ENCODE assay signal across 28 mouse cellular contexts in genomic region chr12:12010592-12010991, GRCm38 (mm10).
DNase-seq lines count a peak whose midpoint lies in the region; ATAC-seq and TF ChIP-seq lines count a peak whose summit lies in the region.
"Had no signal": no experiment of that assay in that cellular context is flagged by ENCODE, and none has a peak within 500 bp of the region (broad histone marks: within the 10 kb centered on the region; RNA-seq: fewer than 3 reads in every experiment).

No protein-coding gene starts in this region.

- no peak overlapping the region for H3K9ac ChIP-seq in hindbrain, embryonic 16.5 days (ENCODE audit: low read depth, low read length)
- H3K9ac ChIP-seq in hindbrain, embryonic 11.5 days (ENCODE audit: low read depth, low read length), result no peak overlapping the region
- no peak overlapping the region for H3K9ac ChIP-seq in lung, postnatal 0 days (replicated peaks; ENCODE audit: low read depth)
- no peak overlapping the region for H3K9ac ChIP-seq in midbrain, embryonic 12.5 days (replicated peaks)
- H3K9ac ChIP-seq in midbrain, embryonic 11.5 days (ENCODE audit: low read length), result no peak overlapping the region
- no peak overlapping the region for H3K9ac ChIP-seq in midbrain, postnatal 0 days (replicated peaks; ENCODE audit: low read length, poor library complexity, severe bottlenecking)
- no peak overlapping the region for H3K9ac ChIP-seq in midbrain, embryonic 14.5 days (replicated peaks; ENCODE audit: low read length)
- H3K9ac ChIP-seq: embryonic facial prominence, embryonic 13.5 days; forebrain, embryonic 12.5 days; forebrain, embryonic 15.5 days; heart, embryonic 12.5 days; heart, embryonic 15.5 days had no signal

- H3K4me2 ChIP-seq in hindbrain, embryonic 16.5 days (ENCODE audit: low read length), result no peak overlapping the region
- no peak overlapping the region for H3K4me2 ChIP-seq in hindbrain, embryonic 11.5 days (replicated peaks; ENCODE audit: low read depth, low read length)
- no peak overlapping the region for H3K4me2 ChIP-seq in lung, postnatal 0 days (replicated peaks; ENCODE audit: low read depth, low read length)
- H3K4me2 ChIP-seq in midbrain, embryonic 12.5 days (replicated peaks), result no peak overlapping the region
- no peak overlapping the region for H3K4me2 ChIP-seq in midbrain, embryonic 11.5 days
- H3K4me2 ChIP-seq in midbrain, postnatal 0 days (ENCODE audit: low read depth, low read length, poor library complexity, severe bottlenecking), result no peak overlapping the region
- H3K4me2 ChIP-seq in midbrain, embryonic 14.5 days (ENCODE audit: low read length), result no peak overlapping the region
- H3K4me2 ChIP-seq: embryonic facial prominence, embryonic 13.5 days; forebrain, embryonic 12.5 days; forebrain, embryonic 15.5 days; heart, embryonic 12.5 days; heart, embryonic 15.5 days had no signal

- H3K4me1 ChIP-seq in hindbrain, embryonic 16.5 days (ENCODE audit: control insufficient read depth, insufficient read depth, low read depth, low read length), result no peaks in the 10 kb centered on the region; the same call in 1 of the 2 replicates
- H3K4me1 ChIP-seq in hindbrain, embryonic 11.5 days (replicated peaks; ENCODE audit: control insufficient read depth, insufficient read depth, low read length), result no peaks in the 10 kb centered on the region
- H3K4me1 ChIP-seq in lung, postnatal 0 days (ENCODE audit: insufficient read depth, low read depth, low read length), result no peaks in the 10 kb centered on the region
- H3K4me1 ChIP-seq in midbrain, embryonic 12.5 days, result no peaks in the 10 kb centered on the region
- no peaks in the 10 kb centered on the region for H3K4me1 ChIP-seq in midbrain, embryonic 11.5 days (ENCODE audit: control insufficient read depth, insufficient read depth, low read length)
- H3K4me1 ChIP-seq in midbrain, postnatal 0 days (ENCODE audit: insufficient read depth, low read length), result no peaks in the 10 kb centered on the region
- no peaks in the 10 kb centered on the region for H3K4me1 ChIP-seq in midbrain, embryonic 14.5 days (ENCODE audit: control insufficient read depth, insufficient read depth, low read length)
- H3K4me1 ChIP-seq: embryonic facial prominence, embryonic 10.5 days; embryonic facial prominence, embryonic 13.5 days; forebrain, embryonic 12.5 days; forebrain, embryonic 15.5 days; heart, embryonic 12.5 days; heart, embryonic 15.5 days; hindbrain, embryonic 10.5 days had no signal

- no peak for TF ChIP-seq CTCF in lung, postnatal 0 days (IDR thresholded peaks at IDR 0.05)
- TF ChIP-seq CTCF in midbrain, postnatal 0 days (IDR thresholded peaks at IDR 0.05), result no peak

- H3K27ac ChIP-seq in hindbrain, embryonic 16.5 days (ENCODE audit: low read depth, low read length), result no peak overlapping the region
- H3K27ac ChIP-seq in hindbrain, embryonic 11.5 days (ENCODE audit: low read depth, low read length), result no peak overlapping the region
- no peak overlapping the region for H3K27ac ChIP-seq in lung, postnatal 0 days (ENCODE audit: low read length)
- H3K27ac ChIP-seq in midbrain, embryonic 12.5 days (replicated peaks), result no peak overlapping the region
- no peak overlapping the region for H3K27ac ChIP-seq in midbrain, embryonic 11.5 days (ENCODE audit: low read depth, low read length)
- H3K27ac ChIP-seq in midbrain, postnatal 0 days (ENCODE audit: low read depth, low read length), result no peak overlapping the region
- no peak overlapping the region for H3K27ac ChIP-seq in midbrain, embryonic 14.5 days (replicated peaks; ENCODE audit: low read depth, low read length)
- H3K27ac ChIP-seq: embryonic facial prominence, embryonic 10.5 days; embryonic facial prominence, embryonic 13.5 days; forebrain, embryonic 12.5 days; forebrain, embryonic 15.5 days; heart, embryonic 15.5 days; hindbrain, embryonic 10.5 days had no signal

- no peaks in the 10 kb centered on the region for H3K27me3 ChIP-seq in hindbrain, embryonic 16.5 days (replicated peaks; ENCODE audit: control insufficient read depth, insufficient read depth, low read length)
- H3K27me3 ChIP-seq in hindbrain, embryonic 11.5 days (ENCODE audit: control insufficient read depth, insufficient read depth, low read length), result no peaks in the 10 kb centered on the region
- no peaks in the 10 kb centered on the region for H3K27me3 ChIP-seq in lung, postnatal 0 days (replicated peaks; ENCODE audit: insufficient read depth, low read length)
- H3K27me3 ChIP-seq in midbrain, embryonic 12.5 days, result no peaks in the 10 kb centered on the region
- no peaks in the 10 kb centered on the region for H3K27me3 ChIP-seq in midbrain, embryonic 11.5 days (ENCODE audit: control insufficient read depth, insufficient read depth, low read length)
- no peaks in the 10 kb centered on the region for H3K27me3 ChIP-seq in midbrain, postnatal 0 days (ENCODE audit: insufficient read depth, low read length)
- no peaks in the 10 kb centered on the region for H3K27me3 ChIP-seq in midbrain, embryonic 14.5 days (ENCODE audit: control insufficient read depth, insufficient read depth, low read length)
- H3K27me3 ChIP-seq: embryonic facial prominence, embryonic 13.5 days; forebrain, embryonic 12.5 days; forebrain, embryonic 15.5 days; heart, embryonic 12.5 days; heart, embryonic 15.5 days had no signal

- H3K36me3 ChIP-seq in hindbrain, embryonic 16.5 days (ENCODE audit: control insufficient read depth, insufficient read depth, low read length), result no peaks in the 10 kb centered on the region
- H3K36me3 ChIP-seq in hindbrain, embryonic 11.5 days (ENCODE audit: control insufficient read depth, insufficient read depth, low read length), result no peaks in the 10 kb centered on the region
- H3K36me3 ChIP-seq in lung, postnatal 0 days (ENCODE audit: insufficient read depth, low read length), result no peaks in the 10 kb centered on the region
- no peaks in the 10 kb centered on the region for H3K36me3 ChIP-seq in midbrain, embryonic 12.5 days
- H3K36me3 ChIP-seq in midbrain, embryonic 11.5 days (ENCODE audit: control insufficient read depth, insufficient read depth, low read length), result no peaks in the 10 kb centered on the region
- H3K36me3 ChIP-seq in midbrain, postnatal 0 days (ENCODE audit: insufficient read depth, low read length), result no peaks in the 10 kb centered on the region
- H3K36me3 ChIP-seq in midbrain, embryonic 14.5 days (ENCODE audit: control insufficient read depth, insufficient read depth, low read length), result no peaks in the 10 kb centered on the region
- H3K36me3 ChIP-seq: embryonic facial prominence, embryonic 10.5 days; embryonic facial prominence, embryonic 13.5 days; forebrain, embryonic 12.5 days; forebrain, embryonic 15.5 days; heart, embryonic 12.5 days; heart, embryonic 15.5 days; hindbrain, embryonic 10.5 days had no signal

- no peak for DNase-seq in hindbrain, embryonic 11.5 days (ENCODE audit: low spot score)
- DNase-seq in lung, postnatal 0 days (ENCODE audit: low spot score), result peak; percentile 20
- no peak for DNase-seq in lung, postnatal 25 days (ENCODE audit: low spot score)
- no peak for DNase-seq in midbrain, embryonic 11.5 days (ENCODE audit: low spot score, missing footprints)
- DNase-seq in midbrain, postnatal 0 days (ENCODE audit: low spot score), result peak; percentile 35
- no peak for DNase-seq in midbrain, embryonic 14.5 days
- DNase-seq: adrenal gland, adult 8-10 months; adrenal gland, postnatal 25 days; cerebellum, adult 11-12 months; cerebellum, adult 8-10 months; cerebellum, postnatal 10 days; cerebellum, postnatal 36 days; embryo, embryonic 11 days; gastrocnemius, postnatal 25 days; heart, adult 18-20 months; heart, postnatal 10 days; heart, postnatal 36 days had no signal

- H3K4me3 ChIP-seq in hindbrain, embryonic 16.5 days (ENCODE audit: low read length), result no peak overlapping the region
- no peak overlapping the region for H3K4me3 ChIP-seq in hindbrain, embryonic 11.5 days (ENCODE audit: low read depth, low read length)
- H3K4me3 ChIP-seq in lung, postnatal 0 days (ENCODE audit: low read depth, low read length), result no peak overlapping the region
- no peak overlapping the region for H3K4me3 ChIP-seq in midbrain, embryonic 12.5 days
- H3K4me3 ChIP-seq in midbrain, embryonic 11.5 days (ENCODE audit: low read depth, low read length), result no peak overlapping the region
- H3K4me3 ChIP-seq in midbrain, postnatal 0 days (ENCODE audit: low read depth, low read length), result no peak overlapping the region
- no peak overlapping the region for H3K4me3 ChIP-seq in midbrain, embryonic 14.5 days (replicated peaks; ENCODE audit: low read depth, low read length)
- H3K4me3 ChIP-seq: embryonic facial prominence, embryonic 10.5 days; embryonic facial prominence, embryonic 13.5 days; erythroblast, embryonic 14.5 days; forebrain, embryonic 12.5 days; forebrain, embryonic 15.5 days; heart, embryonic 12.5 days; heart, embryonic 15.5 days; hindbrain, embryonic 10.5 days had no signal

- no peaks in the 10 kb centered on the region for H3K9me3 ChIP-seq in hindbrain, embryonic 16.5 days (ENCODE audit: control insufficient read depth, low read length)
- no peaks in the 10 kb centered on the region for H3K9me3 ChIP-seq in hindbrain, embryonic 11.5 days (ENCODE audit: control insufficient read depth, low read length)
- H3K9me3 ChIP-seq in lung, postnatal 0 days (ENCODE audit: low read length), result no peaks in the 10 kb centered on the region
- H3K9me3 ChIP-seq in midbrain, embryonic 12.5 days, result no peaks in the 10 kb centered on the region
- H3K9me3 ChIP-seq in midbrain, embryonic 11.5 days (ENCODE audit: control insufficient read depth, low read length), result no peaks in the 10 kb centered on the region
- no peaks in the 10 kb centered on the region for H3K9me3 ChIP-seq in midbrain, postnatal 0 days (ENCODE audit: low read length)
- no peaks in the 10 kb centered on the region for H3K9me3 ChIP-seq in midbrain, embryonic 14.5 days (ENCODE audit: control insufficient read depth, low read length)
- H3K9me3 ChIP-seq: embryonic facial prominence, embryonic 10.5 days; embryonic facial prominence, embryonic 13.5 days; forebrain, embryonic 12.5 days; forebrain, embryonic 15.5 days; heart, embryonic 12.5 days; heart, embryonic 15.5 days; hindbrain, embryonic 10.5 days had no signal

- no peak for TF ChIP-seq EP300 in lung, postnatal 0 days (IDR thresholded peaks at IDR 0.05)

- peak; percentile 65 for ATAC-seq in hindbrain, embryonic 16.5 days
- ATAC-seq in hindbrain, embryonic 11.5 days (ENCODE audit: low FRiP score), result no peak
- ATAC-seq in lung, postnatal 0 days, result peak; percentile 33; the same call in 1 of the 2 replicates
- 0 out of 2 replicates have a peak, but pooled peaks have one; percentile 27 for ATAC-seq in midbrain, embryonic 12.5 days (ENCODE audit: low FRiP score, low read depth)
- ATAC-seq in midbrain, embryonic 11.5 days (ENCODE audit: low FRiP score), result no peak
- no peak; the same call in 1 of the 2 replicates for ATAC-seq in midbrain, postnatal 0 days (ENCODE audit: low FRiP score)
- no peak for ATAC-seq in midbrain, embryonic 14.5 days (ENCODE audit: low FRiP score, low TSS enrichment)
- ATAC-seq: activated CD4-positive, CD25-positive, alpha-beta regulatory T cell, adult 4 months; forebrain, embryonic 15.5 days had no signal

Comparison
In these comparisons a context has a peak if more than half of its experiments do, and no peak if none do; other contexts are left out.
1. ATAC-seq: peak in hindbrain, embryonic 16.5 days (single experiment), lung, postnatal 0 days (single experiment) and midbrain, embryonic 12.5 days (single experiment); none in hindbrain, embryonic 11.5 days (single experiment), midbrain, embryonic 11.5 days (single experiment), midbrain, postnatal 0 days (single experiment) and midbrain, embryonic 14.5 days (single experiment).
2. DNase-seq: peak in lung, postnatal 0 days (single experiment) and midbrain, postnatal 0 days (single experiment); none in hindbrain, embryonic 11.5 days (single experiment), lung, postnatal 25 days (single experiment), midbrain, embryonic 11.5 days (single experiment) and midbrain, embryonic 14.5 days (single experiment).